Mouse (Mus musculus) lung, postnatal 0 days (tissue): Measurements from ENCODE around the gene Ddx28.

Source experiments
- CTCF ChIP-seq: IDR thresholded peaks from 2 replicates; pipeline ENCODE4 v1.5.1; 2016; ENCODE audit warnings: antibody characterized with exemption, mild to moderate bottlenecking
- EP300 ChIP-seq: IDR thresholded peaks from 2 replicates; pipeline ENCODE4 v1.6.1; 2016; ENCODE audit warnings: antibody characterized with exemption, mild to moderate bottlenecking, control low read depth

DNA sequence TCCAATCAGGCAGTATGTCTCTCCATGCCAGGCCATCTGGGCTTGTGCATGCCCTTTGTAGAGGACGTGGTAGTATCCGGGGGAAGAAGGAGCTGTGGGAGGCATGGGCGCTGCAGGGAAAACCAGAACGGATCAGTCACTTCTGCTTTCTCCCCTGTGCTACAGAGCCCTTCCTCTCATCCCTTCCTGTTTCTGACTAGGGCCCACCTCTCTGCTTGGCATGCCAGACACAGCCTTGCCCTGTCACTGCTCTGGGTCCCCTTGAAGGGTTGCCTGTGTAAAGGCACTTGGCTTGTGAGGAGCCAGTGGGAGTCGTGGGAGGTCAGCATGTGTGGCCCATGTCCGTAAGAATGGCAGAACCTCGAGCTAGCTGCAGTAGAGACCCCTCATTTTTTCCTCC lies 15.3 kb downstream of the Ddx28 start:
- no peak for TF ChIP-seq CTCF
- no peak for TF ChIP-seq EP300
